Mouse (Mus musculus) midbrain, embryonic 13.5 days (tissue): ENCODE data around the gene Camk1g. TPM values are rescaled to one million over a fixed set of nuclear protein-coding genes. Genes with fewer than 3 reads are reported as not detected.
A peak's percentile ranks its signal among the peaks of the same experiment; 100 is the strongest.

Experiments
- ATAC-seq: fragments of 200-750 bp; cut with Nextera tagmentation; 2 replicates; pipeline ENCODE4 v1.8.0; 2017; ENCODE audit warnings: mild to moderate bottlenecking, moderate TSS enrichment, moderate library complexity
- H3K27ac ChIP-seq: fragments of 300-500 bp; sonication (generic); 2 replicates; pipeline ENCODE4 v1.5.1; 2015; ENCODE audit warnings: inconsistent platforms, mild to moderate bottlenecking, moderate library complexity
- H3K27me3 ChIP-seq: fragments of 300-500 bp; sonication (generic); 2 replicates; pipeline ENCODE4 v1.6.1; 2015; ENCODE audit warnings: mild to moderate bottlenecking, inconsistent platforms
- H3K36me3 ChIP-seq: fragments of 300-500 bp; sonication (generic); 2 replicates; pipeline ENCODE4 v1.6.1; 2015; ENCODE audit warnings: mild to moderate bottlenecking, inconsistent platforms
- H3K4me1 ChIP-seq: fragments of 300-500 bp; sonication (generic); replicated peaks from 2 replicates; pipeline ENCODE4 v1.6.1; 2015; ENCODE audit warnings: inconsistent platforms
- H3K4me2 ChIP-seq: fragments of 300-500 bp; sonication (generic); replicated peaks from 2 replicates; pipeline ENCODE4 v1.6.1; 2015; ENCODE audit warnings: moderate library complexity, mild to moderate bottlenecking, inconsistent platforms
- H3K4me3 ChIP-seq: fragments of 300-500 bp; sonication (generic); replicated peaks from 2 replicates; pipeline ENCODE4 v1.5.1; 2015; ENCODE audit warnings: mild to moderate bottlenecking, inconsistent platforms
- H3K9ac ChIP-seq: fragments of 300-500 bp; sonication (generic); replicated peaks from 2 replicates; pipeline ENCODE4 v1.6.1; 2015; ENCODE audit warnings: mild to moderate bottlenecking, inconsistent platforms
- H3K9me3 ChIP-seq: fragments of 300-500 bp; sonication (generic); 2 replicates; pipeline ENCODE4 v1.6.1; 2016; ENCODE audit warnings: mild to moderate bottlenecking, inconsistent platforms
- WGBS: fragments of 180-500 bp; shearing (Covaris S2); methylation state at CpG from one replicate; pipeline ENCODE4 v1.1.7; 2015; 5-methylcytosine and 5-hydroxymethylcytosine counted together
- polyA plus RNA-seq: library from polyadenylated mRNA; unstranded; fragments of >200 nt; fragmentation: Nextera tagmentation; extraction: Ambion mirVana; gene quantifications from 2 replicates; pipeline ENCODE4 v1.2.1, GENCODE M21; 2015

Camk1g gene
- polyA plus RNA-seq, 1 experiment from 2014 or later = 42.5 TPM

DNA sequence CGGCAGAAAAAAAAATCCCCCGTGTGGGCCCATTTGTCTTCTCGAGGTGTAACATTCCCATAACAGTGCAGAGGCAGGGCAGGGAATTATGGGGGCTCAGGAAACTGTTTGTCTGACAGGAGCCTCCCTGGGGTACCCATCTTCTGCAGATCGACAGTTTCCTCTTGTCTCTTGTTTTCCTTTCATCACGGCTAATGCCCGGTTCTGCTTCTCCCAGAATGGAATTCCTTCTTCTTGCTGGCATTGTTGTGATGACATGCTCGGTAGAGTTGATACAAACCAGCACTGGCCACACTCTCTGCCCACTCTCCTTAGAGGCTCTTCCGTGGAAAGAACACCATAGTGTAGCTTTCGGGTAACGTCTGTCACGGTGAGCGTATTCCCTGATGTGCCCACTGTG is 19.9 kb upstream of the Camk1g start:
- WGBS = 26% methylated on average over 12 of the region's 12 CpGs
- no peak for ATAC-seq
- H3K4me2 ChIP-seq = no peak overlapping the region
- no peaks in the 10 kb centered on the region for H3K36me3 ChIP-seq
- peaks cover 47% of the 10 kb centered on the region for H3K4me1 ChIP-seq
- peak overlapping the region; percentile 77 for H3K27ac ChIP-seq
- H3K9me3 ChIP-seq = no peaks in the 10 kb centered on the region
- 0 out of 2 replicates have a peak, but pooled peaks cover 5% of the 10 kb centered on the region for H3K27me3 ChIP-seq
- no peak overlapping the region for H3K9ac ChIP-seq
- no peak overlapping the region for H3K4me3 ChIP-seq

DNA sequence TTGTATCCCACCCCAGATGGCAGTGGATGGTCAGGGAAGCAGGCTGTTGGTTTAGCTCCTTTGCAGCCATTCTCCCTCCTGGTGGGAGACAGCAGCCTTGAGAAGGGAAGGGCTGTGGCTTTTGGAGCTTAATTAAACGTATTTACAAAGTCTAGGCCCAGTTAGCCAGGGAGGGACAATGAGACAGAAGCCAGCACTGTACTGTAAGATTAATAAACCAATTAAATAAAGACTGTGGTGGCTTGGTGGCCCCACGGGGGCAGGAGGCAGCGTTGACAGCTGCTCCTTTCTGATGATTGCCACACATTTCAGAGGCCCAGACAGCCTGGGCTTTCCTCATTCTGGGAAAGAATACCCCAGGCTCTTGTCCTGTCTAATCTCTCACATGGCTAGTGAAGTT is 19.4 kb upstream of the Camk1g start:
- Histone ChIP-seq H3K9me3 (no peaks in the 10 kb centered on the region), H3K9ac (no peak overlapping the region), H3K27ac (peak overlapping the region; percentile 77), H3K27me3 (0 out of 2 replicates have a peak, but pooled peaks cover 5% of the 10 kb centered on the region), H3K4me2 (no peak overlapping the region), H3K4me1 (peaks cover 47% of the 10 kb centered on the region), H3K4me3 (no peak overlapping the region), H3K36me3 (no peaks in the 10 kb centered on the region)
- peak; percentile 78 for ATAC-seq
- WGBS = 5% methylated on average over 3 of the region's 3 CpGs

DNA sequence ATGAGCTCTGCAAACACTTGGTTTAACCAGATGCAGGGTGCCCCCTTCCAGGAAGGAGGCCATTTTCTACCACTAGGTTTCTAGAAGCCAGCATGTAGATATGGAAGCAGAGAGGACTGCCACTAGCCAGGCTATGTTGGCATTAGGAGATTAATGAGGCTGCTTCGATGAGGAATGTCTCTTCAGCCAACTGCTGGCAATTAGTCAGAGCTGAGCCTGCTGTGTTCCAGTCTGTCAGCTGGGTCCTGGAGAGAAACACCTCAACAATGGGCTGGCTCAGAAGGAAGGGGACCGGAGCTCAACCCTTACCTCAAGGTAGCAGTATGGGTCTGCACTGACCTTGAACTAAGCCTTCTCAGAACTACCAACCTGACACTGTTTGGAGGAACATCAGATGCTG is 17.1 kb upstream of the Camk1g start:
- Histone ChIP-seq H3K36me3 (no peaks in the 10 kb centered on the region), H3K9me3 (no peaks in the 10 kb centered on the region), H3K27me3 (0 out of 2 replicates have a peak, but pooled peaks cover 5% of the 10 kb centered on the region), H3K27ac (no peak overlapping the region), H3K4me2 (no peak overlapping the region), H3K4me3 (no peak overlapping the region), H3K9ac (no peak overlapping the region), H3K4me1 (peaks cover 55% of the 10 kb centered on the region)
- 48% methylated on average over 2 of the region's 2 CpGs for WGBS
- no peak for ATAC-seq

GRCm38 (mm10) chr1:193386136-193386535 is 16.0 kb upstream of the Camk1g start:
- Histone ChIP-seq H3K27ac (peak overlapping the region; percentile 63), H3K27me3 (0 out of 2 replicates have a peak, but pooled peaks cover 5% of the 10 kb centered on the region), H3K4me3 (no peak overlapping the region), H3K4me2 (no peak overlapping the region), H3K36me3 (no peaks in the 10 kb centered on the region), H3K4me1 (peaks cover 63% of the 10 kb centered on the region), H3K9ac (no peak overlapping the region), H3K9me3 (no peaks in the 10 kb centered on the region)
- 0% methylated on average over 5 of the region's 5 CpGs for WGBS
- peak; percentile 6 for ATAC-seq

DNA sequence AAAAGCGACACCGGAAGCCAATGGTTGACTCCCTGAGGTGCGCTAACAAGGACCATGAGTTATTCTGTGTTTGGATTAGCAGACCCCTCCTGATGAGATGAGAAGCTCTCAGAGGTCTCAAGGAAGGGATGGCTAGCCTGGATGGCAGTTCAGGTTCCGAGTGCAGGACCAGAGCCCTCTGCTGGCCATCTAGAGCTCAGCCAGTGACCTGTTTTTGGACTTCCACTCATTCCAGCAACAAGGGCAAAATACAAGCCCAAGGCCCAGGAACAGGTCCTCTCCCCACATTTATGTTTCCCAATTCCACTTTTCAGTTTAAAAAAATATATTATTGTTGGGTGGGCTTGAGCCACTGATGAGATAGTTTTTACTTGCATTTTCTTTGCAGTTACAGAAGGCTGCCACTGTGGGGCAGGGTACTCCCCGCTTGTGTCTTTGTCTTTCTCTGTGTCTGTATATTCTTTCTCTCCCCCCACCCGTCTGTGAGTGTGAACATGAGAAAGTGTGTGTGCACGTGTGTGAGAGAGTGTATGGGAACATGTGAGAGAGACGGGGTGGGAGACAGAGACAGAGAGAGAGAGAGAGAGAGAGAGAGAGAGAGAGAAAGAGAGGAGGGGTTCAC is 12.9 kb upstream of the Camk1g start:
- no peaks in the 10 kb centered on the region for H3K9me3 ChIP-seq
- H3K4me1 ChIP-seq = peaks cover 34% of the 10 kb centered on the region
- H3K9ac ChIP-seq = no peak overlapping the region
- H3K4me3 ChIP-seq = peak overlapping the region; percentile 14
- no peaks in the 10 kb centered on the region for H3K36me3 ChIP-seq
- 0 out of 2 replicates have a peak, but pooled peaks have one; percentile 15 for ATAC-seq
- H3K27me3 ChIP-seq = 0 out of 2 replicates have a peak, but pooled peaks cover 5% of the 10 kb centered on the region
- no peak overlapping the region for H3K27ac ChIP-seq
- H3K4me2 ChIP-seq = peak overlapping the region; percentile 35
- 6% methylated on average over 8 of the region's 8 CpGs for WGBS

DNA sequence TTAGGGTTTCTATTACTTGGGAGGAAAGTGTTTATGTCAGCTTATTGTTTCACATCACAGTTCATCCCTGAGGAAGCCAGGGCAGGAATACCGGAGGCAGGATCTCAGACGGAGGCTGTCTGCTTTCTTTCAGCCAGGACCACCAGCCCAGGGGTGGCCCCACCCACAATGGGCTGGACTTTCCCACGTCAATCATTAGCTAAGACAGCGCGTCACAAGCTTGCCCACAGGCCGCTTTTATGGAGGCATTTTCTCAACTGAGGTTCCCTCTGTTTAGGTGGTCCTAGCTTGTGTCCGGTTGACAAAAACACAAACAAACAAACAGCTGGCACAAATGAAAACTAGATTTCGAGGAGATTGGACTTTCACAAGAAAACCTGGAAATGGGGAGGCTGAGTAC is 12.3 kb upstream of the Camk1g start:
- Histone ChIP-seq H3K4me1 (peaks cover 34% of the 10 kb centered on the region), H3K4me3 (peak overlapping the region; percentile 14), H3K4me2 (peak overlapping the region; percentile 35), H3K9ac (no peak overlapping the region), H3K9me3 (no peaks in the 10 kb centered on the region), H3K27me3 (0 out of 2 replicates have a peak, but pooled peaks cover 3% of the 10 kb centered on the region), H3K27ac (no peak overlapping the region), H3K36me3 (no peaks in the 10 kb centered on the region)
- whole genome bisulfite sequencing = under 1% methylated on average over 8 of the region's 8 CpGs
- ATAC-seq = peak; percentile 67

DNA sequence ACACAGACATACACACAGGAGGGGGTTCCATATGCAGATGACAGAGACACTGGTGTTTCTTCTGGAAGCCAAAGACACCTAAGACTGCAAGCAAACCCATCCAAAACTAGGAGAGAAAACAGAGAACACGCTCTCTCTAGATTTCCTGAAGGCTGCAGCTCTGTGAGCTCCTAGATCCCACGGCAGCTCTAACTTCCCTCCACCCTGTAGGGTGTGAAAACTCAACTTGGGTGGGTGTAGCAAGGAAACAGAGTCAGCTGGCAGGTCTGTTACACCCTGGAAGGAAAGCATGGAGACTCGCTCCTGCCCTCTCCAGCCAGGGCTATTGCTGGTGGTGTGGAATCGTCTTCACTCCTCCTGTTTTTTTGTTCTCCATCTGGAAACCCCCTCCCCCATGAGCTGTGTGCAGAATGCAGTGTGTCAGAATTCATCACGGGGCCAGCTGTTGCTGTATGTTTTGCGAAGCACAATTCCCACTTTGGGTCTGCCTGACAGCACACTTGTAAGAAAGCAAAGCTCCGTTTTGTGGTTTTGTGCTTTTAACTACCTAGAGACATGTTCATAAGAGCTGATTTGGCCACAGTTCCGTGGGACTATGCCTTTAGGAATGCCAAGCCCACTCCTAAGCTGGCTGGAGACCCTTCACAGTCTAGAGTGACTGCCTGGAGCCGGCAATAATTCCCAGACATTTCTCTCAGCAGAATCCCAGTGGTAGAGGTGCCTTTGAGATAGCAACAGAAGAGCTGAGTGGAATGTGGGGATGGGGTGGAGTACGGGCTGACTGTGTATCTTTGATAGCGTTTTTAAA is 11.7 kb upstream of the Camk1g start:
- Histone ChIP-seq H3K4me2 (peak overlapping the region; percentile 35), H3K27ac (no peak overlapping the region), H3K4me3 (peak overlapping the region; percentile 14; the same call in 1 of the 2 replicates)

DNA sequence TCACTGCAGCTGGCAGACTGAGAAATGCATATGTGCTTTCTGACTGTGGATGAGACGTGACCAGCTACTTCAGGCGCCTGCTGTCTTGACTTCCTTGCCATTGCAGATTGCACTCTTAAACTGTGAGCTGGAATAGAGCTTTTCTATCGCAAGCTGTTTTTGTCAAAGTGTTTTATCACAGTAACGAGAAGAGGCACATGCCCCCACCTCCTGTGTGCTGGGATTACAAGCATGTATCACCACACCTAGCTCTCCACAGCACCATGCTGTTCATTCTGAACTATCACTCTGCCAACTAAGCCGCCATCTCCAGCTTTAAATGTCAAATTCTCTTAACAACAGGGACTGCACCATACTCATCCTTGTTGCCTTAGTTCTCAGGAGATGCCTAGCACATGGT is 10.8 kb upstream of the Camk1g start:
- WGBS = 84% methylated on average over 5 of the region's 5 CpGs
- Histone ChIP-seq H3K9me3 (no peaks in the 10 kb centered on the region), H3K4me2 (no peak overlapping the region), H3K27ac (no peak overlapping the region), H3K9ac (no peak overlapping the region), H3K36me3 (no peaks in the 10 kb centered on the region), H3K4me1 (peaks cover 19% of the 10 kb centered on the region), H3K4me3 (no peak overlapping the region), H3K27me3 (no peaks in the 10 kb centered on the region)
- no peak for ATAC-seq

More for the DNA sequence above, 11.7 kb upstream of the Camk1g start:
- Histone ChIP-seq H3K9ac (no peak overlapping the region), H3K27me3 (no peaks in the 10 kb centered on the region), H3K4me1 (peaks cover 27% of the 10 kb centered on the region), H3K9me3 (no peaks in the 10 kb centered on the region), H3K36me3 (no peaks in the 10 kb centered on the region)
- ATAC-seq = peak; percentile 15
- WGBS = 28% methylated on average over 11 of the region's 11 CpGs

DNA sequence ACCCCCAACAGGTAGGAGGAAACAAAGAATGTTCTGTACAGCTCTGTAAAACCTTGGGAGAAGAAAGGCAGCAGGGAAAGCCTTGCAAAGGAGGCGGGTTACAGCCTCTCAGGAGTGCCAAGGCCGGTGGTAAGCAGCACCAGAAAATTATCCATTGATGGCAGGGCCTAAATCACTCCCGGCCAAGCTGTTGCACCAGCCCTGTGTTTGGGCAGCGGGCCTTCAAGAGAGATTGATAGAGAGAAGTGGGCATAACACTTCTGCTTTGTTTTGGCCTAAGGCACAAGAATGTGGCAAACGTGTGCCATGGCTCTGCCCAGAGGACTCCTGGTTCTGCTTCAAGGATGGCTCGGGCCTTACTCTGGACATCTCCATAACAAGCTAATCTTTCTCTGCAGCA is 9.5 kb upstream of the Camk1g start:
- no peak for ATAC-seq
- H3K4me3 ChIP-seq = no peak overlapping the region
- peaks cover 16% of the 10 kb centered on the region for H3K4me1 ChIP-seq
- 77% methylated on average over 6 of the region's 6 CpGs for WGBS
- no peaks in the 10 kb centered on the region for H3K27me3 ChIP-seq
- no peak overlapping the region for H3K27ac ChIP-seq
- H3K9ac ChIP-seq = no peak overlapping the region
- no peak overlapping the region for H3K4me2 ChIP-seq
- no peaks in the 10 kb centered on the region for H3K9me3 ChIP-seq
- no peaks in the 10 kb centered on the region for H3K36me3 ChIP-seq

DNA sequence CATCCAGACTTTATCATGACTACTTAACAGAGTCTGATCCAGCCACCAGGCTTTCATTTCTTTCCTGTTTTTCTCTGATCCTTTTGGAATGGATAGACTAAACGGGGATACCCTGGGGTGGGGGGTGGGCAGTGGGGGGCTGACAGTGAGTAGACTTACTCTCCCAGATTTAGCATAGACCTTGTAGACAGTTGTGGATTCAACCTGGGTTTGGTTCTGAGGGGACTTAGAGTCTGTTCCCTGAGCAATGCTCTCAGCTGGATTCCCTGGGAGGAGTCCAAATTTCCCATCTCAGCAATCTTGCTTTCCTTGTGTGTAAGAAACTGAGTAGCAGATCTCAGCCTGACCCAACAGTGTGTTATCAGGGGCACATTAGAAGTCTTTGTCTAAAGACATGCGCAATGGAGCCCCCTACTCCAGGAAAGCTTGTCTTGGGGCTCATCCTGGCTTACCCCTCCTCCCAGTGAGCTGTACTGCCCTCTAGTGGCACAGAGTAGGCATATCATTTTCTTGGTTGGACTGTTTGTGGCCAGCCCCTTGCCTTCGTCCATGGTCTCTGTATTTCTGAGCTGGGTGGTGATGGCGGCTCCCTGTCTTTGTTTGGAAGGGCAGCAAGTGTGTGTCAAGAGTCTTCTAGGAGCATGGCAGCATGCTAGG is 6.5 kb upstream of the Camk1g start:
- H3K4me2 ChIP-seq = no peak overlapping the region
- H3K4me1 ChIP-seq = peaks cover 2% of the 10 kb centered on the region
- H3K9me3 ChIP-seq = no peaks in the 10 kb centered on the region
- H3K27ac ChIP-seq = no peak overlapping the region
- H3K4me3 ChIP-seq = no peak overlapping the region
- 30% methylated on average over 4 of the region's 4 CpGs for WGBS
- H3K27me3 ChIP-seq = no peaks in the 10 kb centered on the region
- no peak overlapping the region for H3K9ac ChIP-seq
- no peaks in the 10 kb centered on the region for H3K36me3 ChIP-seq
- ATAC-seq = peak; percentile 77

DNA sequence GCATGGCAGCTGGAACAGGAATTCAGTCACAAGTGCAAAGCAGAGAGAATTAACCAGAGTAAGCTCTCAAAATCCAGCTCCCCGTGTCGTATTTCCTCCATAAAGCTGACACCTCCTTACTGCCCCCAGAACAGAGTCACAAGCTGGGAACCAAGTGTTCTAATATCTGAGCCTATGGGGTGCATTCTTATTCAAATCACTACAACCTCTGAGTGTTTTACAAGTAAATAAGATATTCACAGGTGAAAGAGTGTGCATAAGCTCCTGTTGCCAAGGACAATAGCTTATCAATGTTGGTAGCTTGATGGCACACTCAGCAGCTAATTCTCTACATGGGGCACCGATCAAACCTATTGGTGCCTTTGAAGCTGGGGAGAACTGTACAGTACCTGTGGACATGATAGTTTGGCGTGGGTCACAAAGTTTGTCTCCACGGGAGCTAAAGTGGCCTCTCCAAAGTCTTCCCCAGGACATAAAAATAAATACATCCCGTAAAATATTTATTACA is 3.9 kb upstream of the Camk1g start:
- WGBS = 83% methylated on average over 6 of the region's 6 CpGs
- ATAC-seq = no peak
- Histone ChIP-seq H3K4me3 (no peak overlapping the region), H3K9ac (no peak overlapping the region), H3K36me3 (no peaks in the 10 kb centered on the region), H3K27ac (no peak overlapping the region), H3K27me3 (no peaks in the 10 kb centered on the region), H3K4me2 (no peak overlapping the region), H3K9me3 (no peaks in the 10 kb centered on the region), H3K4me1 (peaks cover 16% of the 10 kb centered on the region)

GRCm38 (mm10) chr1:193369091-193369490 is 1.0 kb downstream of the Camk1g start:
- peak overlapping the region; percentile 74 for H3K4me2 ChIP-seq
- peaks cover 40% of the 10 kb centered on the region for H3K4me1 ChIP-seq
- ATAC-seq = no peak; the same call in 1 of the 2 replicates
- H3K4me3 ChIP-seq = peak overlapping the region; percentile 63
- no peaks in the 10 kb centered on the region for H3K9me3 ChIP-seq
- WGBS = 16% methylated on average over 8 of the region's 8 CpGs
- no peaks in the 10 kb centered on the region for H3K36me3 ChIP-seq
- H3K27ac ChIP-seq = peak overlapping the region; percentile 76; the same call in 1 of the 2 replicates
- no peaks in the 10 kb centered on the region for H3K27me3 ChIP-seq
- H3K9ac ChIP-seq = peak overlapping the region; percentile 77
